Mouse (Mus musculus) heart, embryonic 11.5 days (tissue): ENCODE data around the gene Cttnbp2nl. TPM values are rescaled to one million over a fixed set of nuclear protein-coding genes. Genes with fewer than 3 reads are reported as not detected.

Source experiments
- ATAC-seq: fragments of 200-750 bp; cut with Nextera tagmentation; replicated peaks from 2 replicates; pipeline ENCODE4 v1.8.0; 2017; ENCODE audit warnings: moderate library complexity; ENCODE audit not compliant: insufficient number of reproducible peaks, low FRiP score, low TSS enrichment
- H3K27ac ChIP-seq: fragments of 300-500 bp; sonication (generic); 2 replicates; pipeline ENCODE4 v1.5.1; 2014; ENCODE audit warnings: mild to moderate bottlenecking, low read depth, low read length
- H3K27me3 ChIP-seq: fragments of 300-500 bp; sonication (generic); 2 replicates; pipeline ENCODE4 v1.6.1; 2014; ENCODE audit warnings: mild to moderate bottlenecking, low read length, mixed read lengths; ENCODE audit not compliant: control insufficient read depth, insufficient read depth
- H3K36me3 ChIP-seq: fragments of 300-500 bp; sonication (generic); 2 replicates; pipeline ENCODE4 v1.6.1; 2014; ENCODE audit warnings: mild to moderate bottlenecking, low read length, moderate library complexity, mixed read lengths; ENCODE audit not compliant: control insufficient read depth, insufficient read depth
- H3K4me1 ChIP-seq: fragments of 300-500 bp; sonication (generic); 2 replicates; pipeline ENCODE4 v1.6.1; 2014; ENCODE audit warnings: low read length; ENCODE audit not compliant: control insufficient read depth, insufficient read depth
- H3K4me2 ChIP-seq: fragments of 300-500 bp; sonication (generic); 2 replicates; pipeline ENCODE4 v1.6.1; 2014; ENCODE audit warnings: mild to moderate bottlenecking, moderate library complexity
- H3K4me3 ChIP-seq: fragments of 300-500 bp; sonication (generic); 2 replicates; pipeline ENCODE4 v1.5.1; 2014; ENCODE audit warnings: low read depth, low read length
- H3K9ac ChIP-seq: fragments of 300-500 bp; sonication (generic); 2 replicates; pipeline ENCODE4 v1.6.1; 2014; ENCODE audit warnings: mild to moderate bottlenecking, low read depth, low read length, moderate library complexity
- H3K9me3 ChIP-seq: fragments of 300-500 bp; sonication (generic); replicated peaks from 2 replicates; pipeline ENCODE4 v1.6.1; 2016; ENCODE audit warnings: low read length; ENCODE audit not compliant: control insufficient read depth
- WGBS: fragments of 180-500 bp; shearing (Covaris S2); extraction: QIAGEN DNeasy Blood & Tissue Kit; methylation state at CpG from one replicate; pipeline ENCODE4 v1.1.7; 2014; ENCODE audit not compliant: insufficient replicate concordance; 5-methylcytosine and 5-hydroxymethylcytosine counted together
- polyA plus RNA-seq: library from polyadenylated mRNA; unstranded; fragments of >200 nt; fragmentation: Nextera tagmentation; extraction: Ambion mirVana; gene quantifications from 2 replicates; pipeline ENCODE4 v1.2.1, GENCODE M21; 2014

Cttnbp2nl gene
- 26.1 and 35.7 TPM in 2 replicates for polyA plus RNA-seq

DNA sequence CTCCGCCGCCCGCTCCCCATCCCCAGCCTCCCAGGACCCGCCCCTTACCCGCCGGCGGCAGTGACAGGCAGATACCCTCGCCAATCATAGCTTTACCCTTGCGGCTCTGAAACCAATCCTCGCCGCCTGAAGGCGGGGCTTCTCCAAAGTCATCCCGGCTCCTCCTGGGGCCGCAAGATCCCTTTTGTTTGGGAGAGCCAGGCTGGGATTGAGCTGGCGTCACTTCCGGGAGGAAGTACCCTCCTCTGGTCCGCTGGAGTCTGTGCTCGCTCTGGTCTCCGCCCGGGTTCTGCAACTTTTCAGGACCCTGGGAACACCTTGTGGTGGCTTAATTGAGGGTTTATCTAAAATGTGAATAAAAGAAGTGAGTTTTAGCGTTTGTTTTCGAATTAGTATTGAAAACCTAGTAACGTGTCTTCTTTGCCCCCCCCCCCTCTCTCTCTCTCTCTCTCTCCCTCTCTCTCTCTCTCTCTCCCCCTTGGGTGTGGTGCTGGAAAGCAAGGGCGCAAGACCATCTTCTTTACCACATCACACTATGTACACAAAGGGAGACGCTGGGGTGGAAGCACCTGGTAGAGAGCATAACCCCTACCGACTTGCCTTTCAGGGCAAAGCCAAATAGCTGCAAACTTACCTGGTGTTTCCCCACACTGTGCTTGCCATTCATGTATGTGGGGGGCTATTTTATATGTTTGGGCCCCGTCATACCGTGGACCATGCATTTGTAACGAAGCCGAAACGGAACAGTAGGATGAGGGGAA, at the start of gene Cttnbp2nl:
TSS of gene Cttnbp2nl (minus strand) at position 210 of the 761 bp plus-strand sequence.
- Histone ChIP-seq H3K9ac (peak within 1 kb of the TSS; percentile 89), H3K27ac (peak within 1 kb of the TSS; percentile 94), H3K36me3 (no peaks in the 10 kb centered on the region), H3K4me1 (peaks cover 38% of the 10 kb centered on the region), H3K9me3 (no peaks in the 10 kb centered on the region), H3K4me2 (peak within 1 kb of the TSS; percentile 62), H3K4me3 (peak within 1 kb of the TSS; percentile 92), H3K27me3 (no peaks in the 10 kb centered on the region)
- WGBS = under 1% methylated on average over 31 of the region's 31 CpGs
- ATAC-seq = peak; percentile 91

DNA sequence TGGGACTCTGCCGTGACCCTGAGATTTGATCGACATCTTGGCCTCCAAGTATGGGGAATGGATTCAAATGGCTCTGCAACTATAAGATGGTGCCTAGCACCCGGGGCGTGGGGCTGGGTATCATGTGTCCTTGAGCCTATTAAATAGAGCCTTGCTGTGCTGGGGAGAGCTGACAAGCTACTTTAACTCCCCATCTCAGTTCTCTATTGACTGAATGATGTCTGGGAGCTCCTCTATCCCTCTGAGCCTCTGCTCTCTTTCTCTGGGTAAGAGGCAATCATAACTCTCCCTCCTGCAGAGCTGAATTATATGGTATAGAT, 47.3 kb upstream of the Cttnbp2nl start:
- Histone ChIP-seq H3K27ac (peak overlapping the region; percentile 62; the same call in 1 of the 2 replicates), H3K4me2 (no peak overlapping the region), H3K9ac (peak overlapping the region; percentile 2), H3K27me3 (no peaks in the 10 kb centered on the region), H3K9me3 (no peaks in the 10 kb centered on the region), H3K36me3 (no peaks in the 10 kb centered on the region), H3K4me3 (no peak overlapping the region), H3K4me1 (peaks cover 8% of the 10 kb centered on the region)
- 62% methylated on average over 4 of the region's 4 CpGs for WGBS
- no peak for ATAC-seq

DNA sequence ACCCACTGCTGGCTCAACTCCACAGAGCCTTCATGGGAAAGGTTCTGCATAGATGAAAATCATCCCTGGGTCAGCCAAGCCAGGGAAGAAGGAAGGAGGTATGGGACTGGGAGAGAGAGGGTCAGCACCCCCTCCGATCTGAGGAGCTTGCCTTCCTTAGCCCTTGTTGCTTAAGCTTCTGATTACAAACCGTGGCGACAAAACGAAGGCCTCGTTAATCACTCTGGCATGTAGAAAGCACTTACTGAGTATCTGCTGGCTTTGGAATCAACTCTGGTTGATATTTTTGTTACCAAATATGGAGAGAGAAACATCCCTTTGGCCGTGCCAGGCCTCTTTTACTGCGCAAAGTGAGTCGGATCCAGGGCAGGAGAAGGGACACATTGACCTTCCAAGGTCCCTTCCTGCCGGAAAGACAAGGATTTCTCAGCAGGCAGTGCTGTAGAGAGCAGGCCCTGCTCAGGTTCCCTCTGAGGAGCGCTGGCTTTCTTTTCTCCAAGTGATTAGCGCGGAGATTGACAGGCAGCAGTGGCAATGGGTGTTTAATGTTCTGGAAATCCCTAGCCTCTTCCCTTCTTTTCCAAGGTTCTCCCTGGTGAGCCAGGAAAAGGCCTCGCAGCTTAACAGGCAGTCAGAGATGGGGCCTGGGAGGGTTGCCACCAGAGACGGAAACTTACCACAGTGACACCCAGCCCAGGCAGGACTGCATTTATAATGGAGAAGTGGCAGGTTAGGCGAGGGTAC, 46.8 kb upstream of the Cttnbp2nl start:
- ATAC-seq = no peak
- Histone ChIP-seq H3K9ac (peak overlapping the region; percentile 2), H3K27ac (peak overlapping the region; percentile 62)

DNA sequence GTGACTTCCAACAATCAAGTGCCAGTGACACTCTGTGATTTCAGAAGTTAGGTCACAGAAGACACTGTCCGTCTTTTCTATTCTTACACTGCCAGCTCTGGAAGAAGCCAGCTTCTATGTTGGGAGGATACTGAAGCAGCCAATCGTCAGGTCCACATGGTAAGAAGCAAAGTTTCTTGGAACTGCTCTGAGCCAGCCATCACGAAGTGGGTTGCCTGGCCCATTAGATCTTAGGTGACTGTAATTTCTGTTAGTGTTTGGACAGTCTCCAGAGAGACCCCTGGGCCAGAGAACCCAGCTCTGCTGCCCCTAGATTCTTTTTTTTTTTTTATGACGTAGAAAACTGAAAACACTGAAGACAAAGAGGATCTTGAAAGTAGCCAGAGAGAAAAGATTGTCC, 44.6 kb upstream of the Cttnbp2nl start:
- WGBS = 73% methylated on average over 4 of the region's 4 CpGs
- Histone ChIP-seq H3K27ac (no peak overlapping the region), H3K4me2 (no peak overlapping the region), H3K4me3 (no peak overlapping the region), H3K9ac (no peak overlapping the region), H3K4me1 (peaks cover 8% of the 10 kb centered on the region), H3K9me3 (no peaks in the 10 kb centered on the region), H3K27me3 (no peaks in the 10 kb centered on the region), H3K36me3 (no peaks in the 10 kb centered on the region)
- no peak for ATAC-seq

More for the DNA sequence above, 46.8 kb upstream of the Cttnbp2nl start:
- Histone ChIP-seq H3K9me3 (no peaks in the 10 kb centered on the region), H3K4me3 (no peak overlapping the region), H3K27me3 (no peaks in the 10 kb centered on the region), H3K4me1 (peaks cover 8% of the 10 kb centered on the region), H3K36me3 (no peaks in the 10 kb centered on the region), H3K4me2 (no peak overlapping the region; the same call in 1 of the 2 replicates)
- WGBS = 27% methylated on average over 15 of the region's 15 CpGs

DNA sequence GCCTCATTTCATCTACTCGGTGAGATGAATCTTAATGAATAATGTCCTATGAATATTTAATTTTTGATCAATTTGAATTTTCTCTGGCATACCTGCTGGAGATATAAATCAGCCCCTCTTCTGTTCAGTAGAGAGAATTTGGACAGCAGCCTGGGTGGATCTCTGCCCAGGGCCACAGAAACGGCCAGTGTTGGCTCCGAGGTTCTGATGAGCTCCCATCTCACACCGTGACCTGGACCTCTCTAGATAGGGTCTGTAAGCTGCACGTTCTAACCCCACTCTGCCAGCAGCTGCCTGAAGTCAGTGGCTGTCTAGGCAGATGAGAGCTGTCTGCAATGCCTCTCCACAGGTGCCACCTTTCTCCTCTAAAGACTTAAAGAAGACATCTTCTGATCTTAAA, 42.1 kb upstream of the Cttnbp2nl start:
- Histone ChIP-seq H3K9ac (no peak overlapping the region), H3K4me2 (no peak overlapping the region), H3K36me3 (no peaks in the 10 kb centered on the region), H3K27ac (no peak overlapping the region), H3K27me3 (no peaks in the 10 kb centered on the region), H3K4me1 (peaks cover 7% of the 10 kb centered on the region), H3K9me3 (no peaks in the 10 kb centered on the region), H3K4me3 (no peak overlapping the region)
- no peak for ATAC-seq
- WGBS = 72% methylated on average over 5 of the region's 5 CpGs

DNA sequence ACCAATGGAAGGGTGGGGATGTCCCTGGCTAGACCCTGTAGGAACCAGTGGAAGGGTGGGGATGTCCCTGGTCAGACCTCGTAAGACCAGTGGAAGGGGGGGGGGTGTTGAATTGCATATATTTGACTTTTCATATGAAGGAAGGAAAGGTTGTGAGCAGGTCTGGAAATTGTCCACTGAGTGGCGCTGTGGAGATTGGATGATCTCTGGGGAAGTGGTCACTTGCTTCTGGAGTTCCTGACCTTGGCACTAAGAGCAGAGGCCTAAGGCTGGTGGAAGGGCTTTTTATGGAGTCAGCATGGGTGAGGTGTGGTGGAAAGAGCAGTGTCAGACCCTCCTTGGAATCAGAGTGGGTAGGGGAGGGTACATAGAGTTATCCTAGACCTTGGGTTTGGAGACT, 41.5 kb upstream of the Cttnbp2nl start:
- Histone ChIP-seq H3K27me3 (no peaks in the 10 kb centered on the region), H3K4me2 (no peak overlapping the region), H3K4me1 (peaks cover 2% of the 10 kb centered on the region), H3K9ac (no peak overlapping the region), H3K9me3 (no peaks in the 10 kb centered on the region), H3K36me3 (no peaks in the 10 kb centered on the region), H3K4me3 (no peak overlapping the region), H3K27ac (no peak overlapping the region)
- ATAC-seq = no peak
- WGBS = 62% methylated on average over 2 of the region's 2 CpGs

DNA sequence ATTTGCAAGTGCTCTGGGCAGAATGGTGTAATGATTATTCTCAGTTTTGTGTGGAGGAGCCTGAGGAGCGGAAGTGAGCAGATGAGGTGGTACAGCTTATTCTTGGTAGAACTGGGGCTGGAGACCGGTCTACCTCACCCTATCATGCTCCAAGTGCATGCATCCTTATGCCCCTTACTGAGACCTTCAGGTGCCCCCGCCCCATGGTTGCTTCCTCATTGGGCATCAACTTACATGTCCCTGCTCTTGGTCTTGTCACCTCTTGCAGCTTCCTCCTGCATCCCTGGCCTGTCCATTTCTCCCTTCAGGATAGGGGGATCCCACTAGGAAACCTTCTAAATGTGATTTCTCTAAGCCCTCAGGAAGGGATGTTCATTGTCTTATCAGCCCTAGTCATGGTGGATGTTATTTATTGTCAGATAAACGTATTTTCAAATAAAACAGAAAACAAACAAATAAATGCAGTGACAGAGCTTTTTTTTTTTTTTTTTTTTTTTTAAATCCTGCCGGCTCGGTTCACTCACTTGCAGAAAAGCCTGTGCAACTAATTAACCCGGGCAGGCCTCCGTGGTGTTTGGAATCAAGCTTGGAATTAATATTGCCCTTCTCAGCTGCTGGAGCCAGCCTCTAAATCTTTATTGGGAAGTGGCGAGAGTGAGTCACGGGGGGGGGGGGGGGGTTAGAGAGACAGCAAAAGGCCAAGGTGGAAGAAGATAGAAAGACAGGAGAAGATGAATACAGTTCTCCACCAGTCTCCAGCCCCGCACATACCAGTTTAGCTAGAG, 40.0 kb upstream of the Cttnbp2nl start:
- WGBS = 69% methylated on average over 11 of the region's 11 CpGs
- no peak overlapping the region for H3K9ac ChIP-seq
- ATAC-seq = no peak

DNA sequence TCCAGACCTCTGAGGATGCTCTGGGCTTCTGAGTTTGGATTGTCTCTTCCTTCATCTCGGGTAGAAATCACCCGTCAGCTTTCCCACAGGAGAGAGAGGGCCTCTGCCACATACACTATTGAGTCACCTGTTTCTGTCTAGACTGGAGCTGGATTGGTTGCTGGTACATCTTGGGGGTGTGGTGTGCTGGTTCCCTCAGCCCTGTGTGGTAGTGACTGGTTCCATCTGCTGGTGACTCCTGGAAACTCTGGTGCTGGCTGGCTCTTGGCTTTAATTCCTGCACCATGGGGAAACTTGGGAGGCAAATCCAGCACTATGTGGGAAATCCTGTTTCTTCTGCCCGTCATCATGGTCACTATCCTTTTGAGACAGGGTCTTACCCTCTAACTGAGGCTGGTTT, 38.0 kb upstream of the Cttnbp2nl start:
- Histone ChIP-seq H3K4me3 (no peak overlapping the region), H3K9ac (no peak overlapping the region), H3K36me3 (no peaks in the 10 kb centered on the region), H3K27ac (no peak overlapping the region), H3K27me3 (no peaks in the 10 kb centered on the region), H3K4me2 (no peak overlapping the region), H3K4me1 (no peaks in the 10 kb centered on the region), H3K9me3 (no peaks in the 10 kb centered on the region)
- WGBS = 17% methylated on average over 3 of the region's 3 CpGs
- no peak for ATAC-seq

More for the DNA sequence above, 40.0 kb upstream of the Cttnbp2nl start:
- Histone ChIP-seq H3K4me3 (no peak overlapping the region), H3K4me1 (no peaks in the 10 kb centered on the region), H3K27me3 (no peaks in the 10 kb centered on the region), H3K4me2 (no peak overlapping the region), H3K27ac (no peak overlapping the region), H3K9me3 (no peaks in the 10 kb centered on the region), H3K36me3 (no peaks in the 10 kb centered on the region)
